Mouse (Mus musculus): ENCODE data around the gene A830005F24Rik.

- TF ChIP-seq CTCF (IDR thresholded peaks at IDR 0.05; ENCODE audit: borderline replicate concordance, insufficient read depth, low read depth, low read length) (no peak), POLR2A (IDR thresholded peaks at IDR 0.05; ENCODE audit: borderline replicate concordance, insufficient read depth, low read length) (no peak)
These were observed 44.7 kb upstream of the A830005F24Rik start for GRCm38 (mm10) chr13:48468656-48469180.
